Mouse (Mus musculus): ENCODE data around the gene Stard10. TPM values are rescaled to one million over a fixed set of nuclear protein-coding genes. Genes with fewer than 3 reads are reported as not detected.

Stard10 gene
- polyA plus RNA-seq, 1 experiment = 99.4 TPM

DNA sequence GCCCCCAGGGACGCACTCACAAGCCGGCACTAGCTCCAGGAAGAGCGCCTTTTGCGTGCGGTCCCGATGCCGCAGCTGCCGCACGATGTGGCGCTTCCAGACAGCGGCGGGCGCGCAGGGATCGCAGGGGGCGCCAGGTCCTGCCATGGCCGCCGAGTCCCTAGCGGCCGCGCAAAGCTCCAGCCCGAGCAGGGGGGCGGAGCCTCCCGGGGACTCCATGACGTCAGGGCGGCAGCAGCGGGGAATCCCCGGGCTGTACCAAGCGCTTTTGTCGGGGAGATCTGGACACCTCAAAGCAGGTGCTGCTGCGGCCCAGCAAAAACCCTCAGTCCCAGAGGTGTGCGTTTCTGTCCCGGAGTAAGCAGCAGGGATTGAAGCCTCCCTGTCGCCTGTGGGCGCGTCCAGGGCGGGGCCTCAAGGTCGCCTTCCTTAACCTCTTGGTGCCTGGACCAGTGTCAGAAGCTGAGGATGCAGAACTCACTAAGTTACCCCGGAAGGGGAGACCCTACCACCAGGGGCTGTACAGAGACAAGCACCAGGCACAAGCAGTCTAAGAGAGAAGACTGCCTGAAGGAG is 14.9 kb upstream of the Stard10 start, which contains the start of gene Atg16l2:
Atg16l2 (minus strand) TSS at position 371 of the 576 bp plus-strand sequence.
- peak; percentile 88 to 93 for DNase-seq (ENCODE audit: extremely low spot score in 1 of 2, low spot score in 1 of 2)

DNA sequence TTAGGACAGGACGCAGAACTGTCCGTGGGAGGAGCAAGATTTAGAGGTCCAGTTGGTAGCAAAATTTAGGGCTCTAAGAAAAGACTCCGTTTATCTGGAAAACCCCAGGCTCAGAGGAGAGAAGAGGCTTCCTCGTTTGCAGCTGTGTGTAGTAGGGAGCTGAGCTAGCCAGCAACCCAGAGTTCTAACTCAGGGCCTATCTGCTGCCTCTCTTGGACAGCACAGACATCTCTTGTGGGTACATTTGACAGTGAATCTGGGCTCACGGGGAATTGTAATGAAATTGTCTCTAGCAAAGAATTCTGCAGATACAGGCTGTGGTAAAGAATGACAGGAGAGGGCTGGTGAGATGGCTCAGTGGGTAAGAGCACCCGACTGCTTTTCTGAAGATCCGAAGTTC is 14.2 kb upstream of the Stard10 start:
- no peak for DNase-seq (ENCODE audit: extremely low spot score in 1 of 2, low spot score in 1 of 2)

DNA sequence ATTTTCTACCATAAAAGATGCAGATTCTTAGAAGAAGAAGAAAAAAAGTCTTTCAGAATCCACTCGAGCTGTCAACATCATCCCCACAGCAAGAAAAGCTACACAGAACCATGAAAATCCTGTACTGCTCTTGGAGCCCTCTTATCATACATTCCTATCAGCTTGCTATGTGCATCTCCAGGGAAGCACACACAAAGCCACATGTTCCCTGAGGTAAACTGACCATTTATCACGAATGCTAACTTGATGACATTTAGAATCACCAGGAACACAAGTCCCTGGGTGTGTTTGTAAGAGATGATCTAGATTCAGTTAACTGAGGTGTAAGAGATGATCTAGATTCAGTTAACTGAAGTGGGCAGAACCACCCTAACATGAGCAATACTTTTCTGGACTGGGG is 10.0 kb upstream of the Stard10 start:
- DNase-seq (ENCODE audit: extremely low spot score in 1 of 2, low spot score in 1 of 2) = no peak

DNA sequence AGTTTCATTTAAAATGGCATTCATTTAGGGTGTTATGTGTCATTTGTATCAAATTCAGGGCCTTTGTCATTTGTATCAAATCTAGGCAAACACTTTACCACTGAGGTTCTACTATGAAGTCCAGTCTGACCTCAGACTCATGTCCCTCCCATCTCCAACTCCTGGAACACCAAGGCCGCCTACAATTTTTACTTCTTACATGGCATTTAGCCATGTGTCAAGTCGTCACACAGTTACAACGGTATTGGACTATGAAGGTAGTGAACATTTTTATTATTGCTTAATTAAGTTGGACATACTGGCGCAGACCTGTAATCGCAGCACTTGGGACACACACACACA is 6.9 kb upstream of the Stard10 start:
- no peak for DNase-seq (ENCODE audit: extremely low spot score in 1 of 2, low spot score in 1 of 2)

DNA sequence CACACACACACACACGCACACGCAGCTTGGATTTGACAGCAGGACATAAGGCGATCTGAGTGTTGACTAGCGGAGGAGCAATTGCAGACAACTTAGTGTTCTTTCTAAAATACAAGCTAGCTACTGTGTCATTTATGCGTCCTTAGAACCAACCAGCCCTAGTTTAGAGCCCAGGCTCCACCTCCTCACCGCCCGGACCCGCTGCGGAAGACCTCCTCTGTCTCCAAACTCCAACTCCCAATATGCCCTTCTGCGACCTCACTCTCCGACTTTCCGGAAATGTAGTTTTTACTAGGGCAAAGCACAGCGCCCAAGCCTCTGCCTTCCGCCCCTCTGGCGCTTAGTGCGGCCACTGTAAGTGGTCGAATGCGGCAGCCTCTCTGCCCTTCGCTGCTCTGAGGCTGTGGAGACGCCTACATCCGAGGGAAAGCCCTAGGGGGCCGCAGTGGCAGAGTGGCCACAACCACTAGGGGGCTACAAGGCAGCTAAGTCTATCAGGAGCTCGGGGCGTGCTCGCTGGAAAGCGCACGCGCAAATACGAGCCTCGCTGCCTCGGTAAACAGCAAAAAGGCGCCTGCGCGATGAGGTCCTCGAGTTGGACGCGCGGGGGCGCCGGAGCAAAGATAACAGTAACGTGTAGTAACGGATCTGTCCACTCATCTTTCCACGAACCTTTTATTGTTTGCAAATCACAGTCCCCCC is 6.4 kb upstream of the Stard10 start:
- peak; percentile 96 to 99 for DNase-seq (ENCODE audit: extremely low spot score in 1 of 2, low spot score in 1 of 2)

DNA sequence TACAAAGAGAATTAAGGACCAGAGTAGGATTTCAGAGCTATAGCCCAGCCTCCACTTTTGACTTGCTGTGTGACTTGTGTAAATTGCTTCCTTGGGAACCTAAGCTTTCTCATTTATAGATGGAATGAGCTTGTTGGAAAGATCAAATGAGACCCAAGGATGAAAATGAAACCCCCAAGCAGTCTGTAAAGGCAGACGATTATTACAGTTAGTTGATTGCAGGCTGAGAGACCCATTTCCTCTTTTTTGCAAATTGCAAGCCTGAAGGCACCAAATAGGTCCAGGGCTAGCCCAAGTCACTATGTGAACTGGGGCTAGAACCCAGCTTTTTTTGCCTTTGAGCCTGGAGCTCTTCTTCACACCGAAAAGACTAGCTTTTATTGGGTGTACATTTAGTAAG is 5.8 kb upstream of the Stard10 start:
- no peak for DNase-seq (ENCODE audit: extremely low spot score in 1 of 2, low spot score in 1 of 2)

DNA sequence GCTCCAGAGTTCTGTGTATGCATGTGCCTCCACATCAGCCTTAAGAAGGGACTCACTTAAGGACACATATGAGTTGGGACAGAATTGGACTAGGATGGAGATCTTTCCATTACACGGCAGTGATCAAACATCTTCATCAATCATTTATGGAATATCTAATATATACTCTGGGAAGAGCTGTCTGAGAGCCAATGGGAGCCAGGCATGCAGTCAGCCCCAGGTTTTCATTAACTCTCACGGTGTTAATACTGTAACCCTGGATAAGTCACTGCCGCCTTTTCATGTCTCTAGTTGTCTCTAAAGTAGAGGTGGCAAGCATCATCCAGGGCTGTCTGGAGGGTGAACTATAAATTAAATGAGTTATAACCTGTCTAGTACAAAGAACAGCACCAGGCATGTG is 3.9 kb upstream of the Stard10 start:
- DNase-seq (ENCODE audit: extremely low spot score in 1 of 2, low spot score in 1 of 2) = no peak

DNA sequence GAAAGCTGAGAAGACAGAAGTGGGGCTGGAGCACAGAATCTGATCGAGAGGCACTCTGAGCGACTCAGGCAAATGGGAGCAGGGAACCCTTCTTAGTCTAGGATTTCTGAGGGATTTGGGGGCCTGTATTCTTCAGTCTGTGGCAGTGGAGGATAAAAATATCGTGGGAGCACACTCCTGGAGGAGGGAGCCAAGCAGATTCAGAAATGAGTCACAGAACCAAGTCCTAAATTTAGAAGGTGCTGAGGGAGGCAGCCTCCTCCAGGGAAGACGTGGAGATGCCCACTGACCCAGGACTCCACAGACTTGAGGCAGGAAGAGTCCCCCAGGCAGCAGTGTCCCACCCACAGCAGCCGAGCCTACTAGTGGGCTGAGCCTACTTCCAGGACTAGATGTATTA is 2.5 kb upstream of the Stard10 start:
- peak; percentile 79 to 81 for DNase-seq (ENCODE audit: extremely low spot score in 1 of 2, low spot score in 1 of 2)

DNA sequence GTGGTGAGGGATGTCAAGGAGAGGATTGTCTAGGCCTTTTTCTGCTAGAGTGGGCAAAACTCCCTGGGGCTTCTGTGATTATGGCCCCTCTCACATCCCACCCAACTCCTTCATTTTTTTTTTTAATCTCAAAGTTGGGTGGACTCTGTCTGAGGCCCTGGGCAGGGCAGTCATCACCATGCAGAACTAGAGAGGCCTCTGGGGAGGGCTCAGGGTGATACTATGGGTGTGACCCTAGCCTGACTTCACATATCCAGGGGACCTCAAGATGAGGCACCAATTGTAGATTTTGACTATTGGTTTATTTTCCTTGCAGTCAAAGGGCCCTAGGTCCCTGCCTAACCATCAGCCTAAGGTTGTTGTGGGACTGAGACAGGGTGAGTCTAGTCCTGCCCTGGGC is 1.2 kb upstream of the Stard10 start:
- DNase-seq (ENCODE audit: extremely low spot score in 1 of 2, low spot score in 1 of 2) = no peak

DNA sequence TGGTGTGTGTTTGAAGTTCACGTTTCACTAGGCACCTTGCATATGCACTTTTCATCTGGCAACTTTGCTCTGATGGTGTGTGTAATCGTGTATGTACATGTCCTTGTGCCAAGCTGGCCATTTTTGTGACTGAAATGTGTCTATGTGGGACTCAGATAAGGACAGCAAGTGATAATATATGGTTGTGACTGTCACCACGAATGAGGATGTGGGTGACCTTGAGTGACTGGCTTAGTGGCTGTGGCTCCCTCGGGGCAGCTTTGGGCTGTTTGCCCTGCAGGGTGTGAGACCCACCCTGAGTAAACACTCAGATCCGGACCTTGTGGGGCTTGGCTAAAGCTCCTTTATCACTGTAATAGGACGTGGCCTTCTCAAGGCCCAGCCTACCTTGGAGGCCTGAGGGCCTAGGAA is 290 bp upstream of the Stard10 start:
- no peak for DNase-seq (ENCODE audit: extremely low spot score in 1 of 2, low spot score in 1 of 2)

DNA sequence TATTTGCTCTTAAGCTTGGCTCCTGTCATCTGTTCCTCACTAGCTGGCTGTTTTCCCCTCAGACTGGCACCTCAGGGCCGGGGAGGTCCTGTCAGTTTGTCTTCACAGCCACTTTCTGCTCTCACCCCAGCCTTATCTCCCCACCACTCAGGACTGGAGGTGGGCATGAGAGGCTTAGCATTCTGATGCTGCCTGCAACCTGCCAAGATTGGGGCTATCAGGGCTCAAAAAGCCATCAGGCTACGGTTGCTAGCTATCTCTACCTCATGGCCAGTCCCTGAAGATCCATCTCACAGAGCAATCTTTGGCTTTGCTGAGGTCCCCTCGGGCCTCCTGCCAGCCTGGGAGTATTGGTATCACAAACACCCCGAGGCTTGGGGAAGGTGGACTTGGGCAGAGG is 2.0 kb downstream of the Stard10 start:
- DNase-seq (ENCODE audit: extremely low spot score in 1 of 2, low spot score in 1 of 2) = no peak

DNA sequence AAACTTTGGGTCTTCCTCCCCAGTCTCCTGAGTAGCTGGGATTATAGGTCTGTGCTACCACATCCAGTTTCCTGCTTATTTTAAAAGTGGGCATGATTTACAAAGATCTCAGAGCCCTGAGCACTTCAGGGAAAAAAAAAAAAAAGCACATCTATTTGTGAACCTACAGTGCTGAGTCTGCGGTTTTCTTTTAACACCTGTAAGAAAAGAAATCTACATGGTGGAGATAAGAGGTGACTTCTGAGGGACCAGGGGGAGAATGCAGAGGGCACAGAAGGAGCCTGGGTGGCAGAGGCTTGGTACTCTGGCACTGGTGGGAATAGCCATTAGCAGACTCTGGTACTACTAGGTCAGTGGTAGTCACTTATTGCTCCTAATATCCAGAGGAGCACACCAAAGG is 2.9 kb downstream of the Stard10 start:
- DNase-seq (ENCODE audit: extremely low spot score in 1 of 2, low spot score in 1 of 2) = no peak

DNA sequence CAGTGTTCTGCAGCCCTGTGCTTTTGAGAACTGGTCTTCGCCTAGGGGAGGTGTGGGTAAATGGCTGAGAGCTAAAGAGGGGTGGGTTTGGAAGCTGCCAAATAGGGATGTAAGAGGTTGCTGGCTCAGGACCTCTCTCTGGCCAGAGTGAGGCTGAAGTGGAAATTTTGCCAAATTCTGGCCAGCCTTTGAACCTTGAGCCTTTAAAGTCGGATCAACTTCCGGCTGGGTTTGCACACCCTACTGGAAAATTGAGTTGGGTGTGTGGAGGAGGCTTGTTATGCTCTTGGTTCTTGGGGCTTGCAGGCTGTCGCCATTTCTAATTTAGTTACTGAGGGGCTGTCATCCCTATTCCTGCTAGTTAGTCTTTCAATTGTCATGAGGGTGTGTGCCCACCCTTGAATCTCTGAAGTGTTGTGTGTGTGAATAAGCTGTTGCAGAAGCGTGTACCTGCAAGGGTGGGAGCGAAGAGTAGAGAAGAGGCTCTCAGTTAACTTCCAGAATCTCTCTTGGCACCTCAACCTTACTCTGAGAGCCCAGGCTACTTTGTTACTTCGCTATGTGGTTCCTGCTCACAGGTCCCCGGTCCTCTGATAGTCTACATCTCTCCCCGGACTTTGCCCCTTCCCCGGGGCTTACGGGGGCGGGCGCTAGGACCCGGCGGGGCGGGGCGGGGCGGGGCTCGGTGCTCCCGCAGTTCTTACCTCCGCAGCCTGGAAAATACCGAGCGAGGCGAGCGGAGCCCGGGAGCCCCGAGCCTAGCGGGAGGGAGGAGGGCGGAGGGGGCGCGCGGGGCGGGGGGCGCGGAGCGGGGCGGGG is 3.7 kb downstream of the Stard10 start:
- DNase-seq (ENCODE audit: extremely low spot score in 1 of 2, low spot score in 1 of 2) = peak in 1 of 2 experiments; percentile 28

DNA sequence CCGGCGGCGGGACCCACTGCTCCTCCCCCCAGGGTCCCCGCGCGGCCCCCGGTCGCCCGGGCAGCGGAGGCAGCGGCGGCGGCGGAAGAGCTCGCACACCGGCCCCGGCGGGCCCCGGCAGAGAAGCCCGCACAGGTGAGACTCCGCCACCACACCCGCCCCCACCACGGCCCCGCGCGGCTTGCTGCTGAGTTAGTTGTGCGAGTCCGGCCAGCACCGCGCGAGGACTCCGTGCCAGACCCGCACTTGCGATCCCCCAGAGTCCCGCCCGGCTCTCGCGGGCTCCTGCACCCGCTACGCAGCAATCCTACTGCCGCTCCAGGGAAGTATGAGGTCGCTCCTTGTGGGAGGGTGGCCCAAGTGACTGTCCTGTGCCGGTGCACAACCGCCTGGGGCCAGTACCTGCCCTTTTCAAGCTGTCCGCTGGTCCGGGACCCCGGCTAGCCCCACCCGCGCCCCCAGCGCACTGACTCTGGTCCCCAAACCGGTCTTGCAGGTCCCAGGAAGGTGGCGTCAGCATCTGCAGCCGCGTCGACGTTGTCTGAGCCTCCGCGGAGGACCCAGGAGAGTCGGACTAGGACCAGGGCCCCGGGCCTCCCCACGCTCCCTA is 4.4 kb downstream of the Stard10 start:
- no peak for DNase-seq (ENCODE audit: extremely low spot score in 1 of 2, low spot score in 1 of 2)

DNA sequence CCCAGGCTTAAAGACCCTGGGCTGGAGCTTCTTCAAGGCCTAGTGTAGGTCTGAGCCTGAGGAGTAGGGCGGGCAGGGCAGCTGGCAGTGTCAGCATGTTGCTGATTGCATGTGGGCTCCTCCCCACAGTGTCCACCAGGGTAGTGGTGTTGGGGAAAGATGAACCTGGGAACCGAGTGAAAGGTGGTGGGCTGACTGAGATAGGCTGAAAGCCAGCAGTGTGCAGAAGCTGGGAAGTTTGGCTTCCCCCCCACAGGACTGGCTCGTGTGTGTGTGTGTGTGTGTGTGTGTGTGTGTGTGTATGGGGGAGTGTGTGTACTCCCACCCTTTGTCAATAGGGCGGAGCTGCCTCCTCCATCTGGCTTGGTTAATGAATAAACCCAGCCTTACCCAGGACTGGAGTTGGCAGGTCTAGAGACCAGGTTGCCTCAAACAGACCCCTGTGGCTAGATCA is 6.3 kb downstream of the Stard10 start:
- DNase-seq (ENCODE audit: extremely low spot score in 1 of 2, low spot score in 1 of 2) = no peak

DNA sequence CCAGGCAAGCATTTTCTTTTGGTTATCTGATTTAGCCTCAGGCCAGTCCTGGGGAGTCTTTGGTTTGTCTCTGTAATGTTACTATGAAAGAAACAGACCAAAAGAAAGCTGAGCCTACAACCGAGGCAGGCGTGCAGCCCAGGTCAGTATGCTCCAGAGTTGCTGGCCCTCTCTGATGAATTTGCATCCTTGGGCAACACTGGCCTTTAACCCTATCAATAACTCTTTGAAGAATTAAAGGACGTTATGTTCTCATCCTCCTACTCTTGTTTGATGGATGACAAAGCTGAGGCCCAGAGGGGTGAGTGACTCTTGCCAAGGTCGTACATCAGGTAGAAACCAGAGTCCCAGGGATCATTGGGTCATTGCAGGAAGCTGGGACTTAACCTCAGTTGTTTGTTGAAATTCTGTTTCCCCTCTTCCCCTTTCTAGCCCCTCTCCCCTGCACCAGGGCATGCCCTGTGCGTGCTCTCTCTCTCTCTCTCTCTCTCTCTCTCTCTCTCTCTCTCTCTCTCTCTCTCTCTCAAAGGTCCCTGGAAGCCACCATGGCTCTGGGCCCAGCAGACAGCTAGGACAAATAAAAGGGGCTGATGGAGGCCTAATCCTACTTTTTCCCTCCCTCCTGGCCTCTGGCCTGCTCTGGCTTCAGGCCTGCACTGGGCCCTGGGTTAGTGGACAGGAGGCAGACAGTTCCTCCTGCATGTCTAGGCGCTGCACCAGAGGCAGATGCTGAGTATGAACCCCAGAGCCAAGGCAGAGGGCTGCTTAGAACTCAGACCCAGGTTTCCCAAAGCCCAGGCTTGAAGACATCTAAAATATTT is 7.5 kb downstream of the Stard10 start:
- no peak for DNase-seq (ENCODE audit: extremely low spot score in 1 of 2, low spot score in 1 of 2)

DNA sequence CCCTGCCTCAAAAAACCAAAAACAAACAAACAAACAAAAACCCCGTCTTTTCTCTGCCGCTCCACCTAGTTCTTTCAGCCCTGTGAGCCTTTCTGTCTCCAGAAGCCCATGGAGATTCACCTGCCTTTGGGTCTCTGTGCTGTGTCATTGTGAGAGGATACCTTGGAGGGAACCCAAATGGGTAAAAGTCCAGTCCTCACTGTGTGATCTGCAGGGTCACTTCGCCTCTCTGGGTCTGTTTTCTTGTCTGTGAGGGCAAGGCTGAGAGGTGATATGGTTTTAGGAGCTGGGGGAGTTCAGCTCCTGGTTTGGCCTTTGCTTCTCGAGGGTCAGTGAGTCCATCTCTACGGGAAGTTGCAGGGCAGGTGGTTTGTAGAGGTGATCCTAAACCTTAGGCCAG is 9.1 kb downstream of the Stard10 start:
- no peak for DNase-seq (ENCODE audit: extremely low spot score in 1 of 2, low spot score in 1 of 2)

DNA sequence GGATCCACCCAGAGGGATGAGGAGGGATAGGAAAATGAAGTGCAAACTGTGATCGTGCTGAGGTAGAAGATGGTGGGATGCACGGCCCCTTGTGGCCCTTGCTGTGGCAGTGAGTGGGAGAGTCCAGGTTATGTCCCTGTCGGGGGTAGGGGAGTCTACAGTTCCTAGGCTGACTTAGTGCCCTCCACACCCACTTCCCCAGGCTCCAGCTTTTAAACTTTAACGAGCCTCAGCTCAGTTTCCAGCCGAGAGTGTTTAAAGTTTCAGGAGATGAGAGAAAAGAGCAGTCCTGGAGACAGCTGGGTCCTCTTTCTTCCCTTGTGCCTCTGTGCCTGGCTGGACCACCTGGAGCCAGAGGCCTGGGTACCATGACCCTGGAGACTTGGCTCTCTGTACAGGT is 10.4 kb downstream of the Stard10 start:
- no peak for DNase-seq (ENCODE audit: extremely low spot score in 1 of 2, low spot score in 1 of 2)

DNA sequence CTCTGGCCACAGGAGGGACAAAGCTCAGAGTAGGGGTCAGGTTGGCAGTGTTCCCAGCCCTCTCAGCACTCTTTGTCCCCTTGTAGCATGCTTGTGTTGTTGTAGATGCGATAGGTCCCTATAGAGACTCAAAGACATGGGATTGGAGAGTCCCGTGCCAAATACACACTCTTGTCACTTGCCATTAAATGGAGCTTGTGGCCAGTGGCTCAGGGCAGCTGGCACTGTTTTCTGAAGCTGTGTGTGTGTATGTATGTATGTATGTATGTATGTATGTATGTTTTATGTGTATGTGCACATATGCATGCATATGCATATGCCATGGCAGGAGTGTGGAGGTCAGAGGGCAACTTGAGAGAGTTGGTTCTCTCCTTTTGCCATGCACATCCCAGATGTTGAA is 10.9 kb downstream of the Stard10 start:
- no peak for DNase-seq (ENCODE audit: extremely low spot score in 1 of 2, low spot score in 1 of 2)

DNA sequence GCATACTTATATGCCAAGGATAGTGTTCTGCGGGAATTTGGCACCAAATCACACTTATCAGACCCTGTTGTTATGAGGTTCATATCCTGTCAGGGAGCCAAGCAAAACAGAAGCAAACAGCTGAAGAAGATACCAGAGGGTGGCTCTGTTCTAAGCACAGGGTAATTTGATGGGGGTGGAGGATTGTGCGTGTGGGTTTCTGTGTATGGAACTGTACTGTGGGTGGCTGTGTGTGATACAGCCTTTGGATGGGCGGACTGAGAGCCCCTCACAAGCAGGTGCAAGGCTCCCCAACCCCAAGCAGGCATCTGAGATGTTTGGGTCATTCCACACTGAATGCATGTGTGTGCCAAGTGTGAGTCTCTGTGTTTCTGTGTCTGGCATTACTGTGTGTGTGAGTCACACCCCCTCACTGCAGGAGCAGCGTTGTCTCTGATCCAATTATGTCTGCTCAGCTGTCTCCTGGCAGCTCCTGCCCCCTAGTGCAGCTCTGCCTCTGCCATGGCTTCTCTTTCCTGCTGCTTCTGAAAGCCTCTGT is 11.8 kb downstream of the Stard10 start:
- peak; percentile 62 to 81 for DNase-seq (ENCODE audit: extremely low spot score in 1 of 2, low spot score in 1 of 2)
